Mouse (Mus musculus) embryo, embryonic 11.5 days (tissue): ENCODE data around the gene Gng2.

ENCODE experiments used
- DNase-seq: peaks from one replicate; pipeline ENCODE4 v3.0.0-alpha.2; 2012; ENCODE audit warnings: low read depth, low spot score

Gene Gng2

GRCm38 (mm10) chr14:19860281-19860680, 117.1 kb downstream of the Gng2 start:
- DNase-seq, result no peak

- DNase-seq, result no peak
Measured at GRCm38 (mm10) chr14:19858808-19859776, 118.3 kb downstream of the Gng2 start.

- DNase-seq, result no peak
Measured at GRCm38 (mm10) chr14:19858279-19858678, 119.1 kb downstream of the Gng2 start.

GRCm38 (mm10) chr14:19853471-19853870, 124.0 kb downstream of the Gng2 start:
- no peak for DNase-seq

GRCm38 (mm10) chr14:19839600-19840332, 137.7 kb downstream of the Gng2 start:
- peak; percentile 64 for DNase-seq

- DNase-seq, result no peak
Measured at GRCm38 (mm10) chr14:19836289-19836688, 141.1 kb downstream of the Gng2 start.

GRCm38 (mm10) chr14:19825481-19825880, 151.9 kb downstream of the Gng2 start:
- no peak for DNase-seq

GRCm38 (mm10) chr14:19823321-19824142, 153.9 kb downstream of the Gng2 start, which contains the start of gene Rtraf:
Gene Rtraf (minus strand): TSS chr14:19823824.
- DNase-seq, result peak; percentile 91
